Mouse (Mus musculus): ENCODE data around the gene Ssx2ip. TPM values are rescaled to one million over a fixed set of nuclear protein-coding genes. Genes with fewer than 3 reads are reported as not detected.

Gene Ssx2ip
- polyA plus RNA-seq (2015; fragmentation: Nextera tagmentation; extraction: Ambion mirVana): 19.3 and 22.4 TPM in 2 replicates

- no peaks in the 10 kb centered on the region for H3K9me3 ChIP-seq (ENCODE audit: low read length)
- ATAC-seq (peak; percentile 97), DNase-seq (peak; percentile 99)
- peaks cover 25% of the 10 kb centered on the region for H3K4me1 ChIP-seq (ENCODE audit: insufficient read depth)
- peak within 1 kb of the TSS; percentile 93 for H3K9ac ChIP-seq (replicated peaks)
- under 1% methylated on average over 54 of the region's 100 CpGs for WGBS (ENCODE audit: insufficient replicate concordance)
- no peaks in the 10 kb centered on the region for H3K27me3 ChIP-seq (ENCODE audit: insufficient read depth, low read length)
- peak within 1 kb of the TSS; percentile 96 for H3K4me3 ChIP-seq (ENCODE audit: low read depth, low read length)
- no peak for TF ChIP-seq EP300 (IDR thresholded peaks at IDR 0.05; ENCODE audit: low read depth)
- TF ChIP-seq CTCF (IDR thresholded peaks at IDR 0.05; ENCODE audit: low read depth): no peak
- peak within 1 kb of the TSS; percentile 98 for H3K4me2 ChIP-seq (ENCODE audit: low read depth, low read length)
- H3K36me3 ChIP-seq (replicated peaks; ENCODE audit: insufficient read depth, low read length): no peaks in the 10 kb centered on the region
- H3K27ac ChIP-seq (ENCODE audit: low read depth): peak within 1 kb of the TSS; percentile 83
Measured at GRCm38 (mm10) chr3:146404311-146405201, at the start of gene Ssx2ip. Ssx2ip (plus strand) TSS chr3:146404642.

- Histone ChIP-seq H3K9ac (replicated peaks) (no peak overlapping the region), H3K4me3 (ENCODE audit: low read depth, low read length) (no peak overlapping the region), H3K27me3 (ENCODE audit: insufficient read depth, low read length) (no peaks in the 10 kb centered on the region), H3K36me3 (replicated peaks; ENCODE audit: insufficient read depth, low read length) (no peaks in the 10 kb centered on the region), H3K9me3 (ENCODE audit: low read length) (no peaks in the 10 kb centered on the region), H3K4me1 (ENCODE audit: insufficient read depth) (no peaks in the 10 kb centered on the region), H3K27ac (ENCODE audit: low read depth) (no peak overlapping the region), H3K4me2 (ENCODE audit: low read depth, low read length) (no peak overlapping the region)
- no peak for DNase-seq
- no peak for ATAC-seq
- 57% methylated on average over 3 of the region's 3 CpGs for WGBS (ENCODE audit: insufficient replicate concordance)
- no peak for TF ChIP-seq EP300 (IDR thresholded peaks at IDR 0.05; ENCODE audit: low read depth)
- no peak for TF ChIP-seq CTCF (IDR thresholded peaks at IDR 0.05; ENCODE audit: low read depth)
Measured at GRCm38 (mm10) chr3:146355146-146355545, 49.3 kb upstream of the Ssx2ip start.

GRCm38 (mm10) chr3:146365471-146365870 lies 39.0 kb upstream of the Ssx2ip start:
- 61% methylated on average over 9 of the region's 9 CpGs for WGBS (ENCODE audit: insufficient replicate concordance)

GRCm38 (mm10) chr3:146367058-146367457 lies 37.4 kb upstream of the Ssx2ip start:
- Histone ChIP-seq H3K9me3 (ENCODE audit: low read length) (no peaks in the 10 kb centered on the region), H3K36me3 (replicated peaks; ENCODE audit: insufficient read depth, low read length) (no peaks in the 10 kb centered on the region), H3K4me3 (ENCODE audit: low read depth, low read length) (no peak overlapping the region), H3K27me3 (ENCODE audit: insufficient read depth, low read length) (no peaks in the 10 kb centered on the region), H3K27ac (ENCODE audit: low read depth) (no peak overlapping the region), H3K4me1 (ENCODE audit: insufficient read depth) (no peaks in the 10 kb centered on the region), H3K4me2 (ENCODE audit: low read depth, low read length) (no peak overlapping the region), H3K9ac (replicated peaks) (no peak overlapping the region)
- no peak for DNase-seq
- TF ChIP-seq CTCF (IDR thresholded peaks at IDR 0.05; ENCODE audit: low read depth): no peak
- peak; percentile 53 for TF ChIP-seq EP300 (IDR thresholded peaks at IDR 0.05; ENCODE audit: low read depth)
- WGBS (ENCODE audit: insufficient replicate concordance): 78% methylated on average over 2 of the region's 2 CpGs
- no peak for ATAC-seq

More at GRCm38 (mm10) chr3:146365471-146365870, 39.0 kb upstream of the Ssx2ip start:
- no peaks in the 10 kb centered on the region for H3K9me3 ChIP-seq (ENCODE audit: low read length)
- no peak overlapping the region for H3K9ac ChIP-seq (replicated peaks)
- no peaks in the 10 kb centered on the region for H3K36me3 ChIP-seq (replicated peaks; ENCODE audit: insufficient read depth, low read length)
- no peak for DNase-seq
- no peaks in the 10 kb centered on the region for H3K4me1 ChIP-seq (ENCODE audit: insufficient read depth)
- no peak for TF ChIP-seq CTCF (IDR thresholded peaks at IDR 0.05; ENCODE audit: low read depth)
- no peak for TF ChIP-seq EP300 (IDR thresholded peaks at IDR 0.05; ENCODE audit: low read depth)
- H3K4me3 ChIP-seq (ENCODE audit: low read depth, low read length): no peak overlapping the region
- ATAC-seq: no peak
- no peak overlapping the region for H3K4me2 ChIP-seq (ENCODE audit: low read depth, low read length)
- H3K27ac ChIP-seq (ENCODE audit: low read depth): no peak overlapping the region
- no peaks in the 10 kb centered on the region for H3K27me3 ChIP-seq (ENCODE audit: insufficient read depth, low read length)

- no peaks in the 10 kb centered on the region for H3K4me1 ChIP-seq (ENCODE audit: insufficient read depth)
- no peaks in the 10 kb centered on the region for H3K9me3 ChIP-seq (ENCODE audit: low read length)
- H3K4me2 ChIP-seq (ENCODE audit: low read depth, low read length): no peak overlapping the region
- no peaks in the 10 kb centered on the region for H3K27me3 ChIP-seq (ENCODE audit: insufficient read depth, low read length)
- no peaks in the 10 kb centered on the region for H3K36me3 ChIP-seq (replicated peaks; ENCODE audit: insufficient read depth, low read length)
- DNase-seq: no peak
- H3K9ac ChIP-seq (replicated peaks): no peak overlapping the region
- no peak for ATAC-seq
- no peak overlapping the region for H3K27ac ChIP-seq (ENCODE audit: low read depth)
- TF ChIP-seq EP300 (IDR thresholded peaks at IDR 0.05; ENCODE audit: low read depth): no peak
- TF ChIP-seq CTCF (IDR thresholded peaks at IDR 0.05; ENCODE audit: low read depth): no peak
- no peak overlapping the region for H3K4me3 ChIP-seq (ENCODE audit: low read depth, low read length)
- 76% methylated on average over 7 of the region's 7 CpGs for WGBS (ENCODE audit: insufficient replicate concordance)
Measured at GRCm38 (mm10) chr3:146370553-146371095, 33.8 kb upstream of the Ssx2ip start.

- DNase-seq (no peak), ATAC-seq (no peak)
- Histone ChIP-seq H3K27me3 (ENCODE audit: insufficient read depth, low read length) (no peaks in the 10 kb centered on the region), H3K4me2 (ENCODE audit: low read depth, low read length) (no peak overlapping the region), H3K36me3 (replicated peaks; ENCODE audit: insufficient read depth, low read length) (no peaks in the 10 kb centered on the region), H3K27ac (ENCODE audit: low read depth) (no peak overlapping the region), H3K4me1 (ENCODE audit: insufficient read depth) (no peaks in the 10 kb centered on the region), H3K9me3 (ENCODE audit: low read length) (no peaks in the 10 kb centered on the region), H3K4me3 (ENCODE audit: low read depth, low read length) (no peak overlapping the region), H3K9ac (replicated peaks) (no peak overlapping the region)
- TF ChIP-seq CTCF (IDR thresholded peaks at IDR 0.05; ENCODE audit: low read depth): no peak
- no peak for TF ChIP-seq EP300 (IDR thresholded peaks at IDR 0.05; ENCODE audit: low read depth)
- WGBS (ENCODE audit: insufficient replicate concordance): 77% methylated on average over 5 of the region's 5 CpGs
Measured at GRCm38 (mm10) chr3:146371201-146371600, 33.2 kb upstream of the Ssx2ip start.

All from liver, postnatal 0 days (tissue).